Mouse (Mus musculus) thymus, adult 2 months (tissue): ENCODE measurements around the gene 6030408B16Rik.

Experiments used
- CTCF ChIP-seq: fragments of 200-500 bp; IDR thresholded peaks from 2 replicates; pipeline ENCODE4 v1.5.1; 2012; ENCODE audit warnings: mild to moderate bottlenecking, control low read depth, low read length, moderate library complexity, borderline replicate concordance; ENCODE audit not compliant: control insufficient read depth, poor library complexity, insufficient read depth; ENCODE audit errors: extremely low read depth
- POLR2A ChIP-seq: fragments of 200-500 bp; IDR thresholded peaks from 2 replicates; pipeline ENCODE4 v1.6.1; 2012; ENCODE audit warnings: mild to moderate bottlenecking, low read length, control low read depth, moderate library complexity; ENCODE audit not compliant: control insufficient read depth, poor library complexity, insufficient read depth; ENCODE audit errors: extremely low read depth

GRCm38 (mm10) chr15:101312006-101312405 lies 19.0 kb downstream of the 6030408B16Rik start:
- TF ChIP-seq POLR2A (no peak), CTCF (no peak)
